In genomic region chr9:113295850-113296467, GRCm38 (mm10) we compare ENCODE assay signal across 23 mouse cellular contexts.
DNase-seq lines count a peak whose midpoint lies in the region; ATAC-seq lines count a peak whose summit lies in the region.
"Had no signal": no experiment of that assay in that cellular context is flagged by ENCODE, and none has a peak within 500 bp of the region (broad histone marks: within the 10 kb centered on the region; RNA-seq: fewer than 3 reads in every experiment).

No protein-coding gene starts in this region.

- no peak overlapping the region for H3K9ac ChIP-seq in heart, embryonic 12.5 days
- no peak overlapping the region for H3K9ac ChIP-seq in kidney, embryonic 15.5 days
- H3K9ac ChIP-seq: forebrain, embryonic 12.5 days; hindbrain, embryonic 12.5 days; limb, embryonic 15.5 days; lung, embryonic 15.5 days had no signal

- no peaks in the 10 kb centered on the region for H3K27me3 ChIP-seq in heart, embryonic 12.5 days (replicated peaks)
- no peaks in the 10 kb centered on the region for H3K27me3 ChIP-seq in kidney, embryonic 15.5 days
- H3K27me3 ChIP-seq: CH12.LX; hindbrain, embryonic 12.5 days; limb, embryonic 15.5 days; lung, embryonic 15.5 days had no signal

- intact Hi-C loops in left cerebral cortex, postnatal 36 days (cut with DNase I): no loop called here

- peak; percentile 74 for ATAC-seq in heart, embryonic 12.5 days (ENCODE audit: insufficient number of reproducible peaks, low FRiP score)
- ATAC-seq in kidney, embryonic 15.5 days (replicated peaks; ENCODE audit: low FRiP score): peak; percentile 45

- no peak overlapping the region for H3K4me2 ChIP-seq in heart, embryonic 12.5 days
- H3K4me2 ChIP-seq in kidney, embryonic 15.5 days: no peak overlapping the region
- H3K4me2 ChIP-seq: forebrain, embryonic 12.5 days; hindbrain, embryonic 12.5 days; limb, embryonic 15.5 days; lung, embryonic 15.5 days; midbrain, embryonic 11.5 days had no signal

- DNase-seq in heart, adult 8-10 months (ENCODE audit: low spot score): no peak
- DNase-seq in kidney, postnatal 14 days: no peak
- peak; percentile 27 to 31 for DNase-seq in left cerebral cortex, postnatal 36 days (ENCODE audit: low spot score in 2 of 2)
- DNase-seq in left cerebral cortex, adult 9 months (ENCODE audit: low spot score in 2 of 2): no peak
- DNase-seq in MN1 (ENCODE audit: low spot score): peak; percentile 32
- no peak for DNase-seq in right cerebral cortex, postnatal 10 days (ENCODE audit: low spot score in 2 of 2)
- DNase-seq: adrenal gland, postnatal 36 days; cerebellum, postnatal 36 days; gastrocnemius, postnatal 10 days; heart, adult 11 months; kidney, adult 9 months; lung, postnatal 4 days; thymus, postnatal 25 days had no signal

- H3K36me3 ChIP-seq in heart, embryonic 12.5 days: no peaks in the 10 kb centered on the region
- H3K36me3 ChIP-seq in kidney, embryonic 15.5 days: no peaks in the 10 kb centered on the region
- H3K36me3 ChIP-seq: embryonic facial prominence, embryonic 10.5 days; forebrain, embryonic 12.5 days; hindbrain, embryonic 12.5 days; limb, embryonic 15.5 days; lung, embryonic 15.5 days had no signal

- H3K4me3 ChIP-seq in heart, embryonic 12.5 days: no peak overlapping the region
- H3K4me3 ChIP-seq in kidney, embryonic 15.5 days (replicated peaks): no peak overlapping the region
- H3K4me3 ChIP-seq: embryonic facial prominence, embryonic 10.5 days; forebrain, embryonic 12.5 days; hindbrain, embryonic 12.5 days; limb, embryonic 15.5 days; lung, embryonic 15.5 days had no signal

- WGBS in heart, embryonic 12.5 days: 27% methylated on average over 5 of the region's 5 CpGs
- WGBS in kidney, embryonic 15.5 days: 27% methylated on average over 5 of the region's 5 CpGs

- peaks cover 12% of the 10 kb centered on the region for H3K4me1 ChIP-seq in heart, embryonic 12.5 days (replicated peaks)
- peaks cover 10% of the 10 kb centered on the region for H3K4me1 ChIP-seq in kidney, embryonic 15.5 days
- H3K4me1 ChIP-seq: embryonic facial prominence, embryonic 10.5 days; limb, embryonic 15.5 days; lung, embryonic 15.5 days had no signal

- H3K9me3 ChIP-seq in heart, embryonic 12.5 days (replicated peaks): no peaks in the 10 kb centered on the region
- no peaks in the 10 kb centered on the region for H3K9me3 ChIP-seq in kidney, embryonic 15.5 days (replicated peaks)
- H3K9me3 ChIP-seq: embryonic facial prominence, embryonic 10.5 days; forebrain, embryonic 12.5 days; hindbrain, embryonic 12.5 days; limb, embryonic 15.5 days; lung, embryonic 15.5 days had no signal

- H3K27ac ChIP-seq in heart, embryonic 12.5 days (ENCODE audit: poor library complexity, severe bottlenecking): no peak overlapping the region
- H3K27ac ChIP-seq in kidney, embryonic 15.5 days: peak overlapping the region; percentile 49
- H3K27ac ChIP-seq: embryonic facial prominence, embryonic 10.5 days; forebrain, embryonic 12.5 days; hindbrain, embryonic 12.5 days; limb, embryonic 15.5 days; lung, embryonic 15.5 days; stomach, postnatal 0 days had no signal

Comparison
In these comparisons a context has a peak if more than half of its experiments do, and no peak if none do; other contexts are left out.
1. DNase-seq: peak in left cerebral cortex, postnatal 36 days (2 of 2) and MN1 (single experiment); none in heart, adult 8-10 months (single experiment), kidney, postnatal 14 days (single experiment), left cerebral cortex, adult 9 months (0 of 2) and right cerebral cortex, postnatal 10 days (0 of 2).